Mouse (Mus musculus) limb, embryonic 14.5 days (tissue): ENCODE results near the gene Meltf. TPM values are rescaled to one million over a fixed set of nuclear protein-coding genes. Genes with fewer than 3 reads are reported as not detected.

Experiments used
- ATAC-seq: fragments of 200-750 bp; cut with Nextera tagmentation; 2 replicates; pipeline ENCODE4 v1.8.0; 2017; ENCODE audit warnings: low read depth, moderate number of reproducible peaks, moderate TSS enrichment; ENCODE audit not compliant: low FRiP score
- DNase-seq: peaks from one replicate; pipeline ENCODE4 v3.0.0-alpha.2; 2015; ENCODE audit warnings: low spot score
- H3K27ac ChIP-seq: fragments of 300-500 bp; sonication (generic); replicated peaks from 2 replicates; pipeline ENCODE4 v1.5.1; 2014; ENCODE audit warnings: low read depth, mild to moderate bottlenecking, low read length, moderate library complexity, mixed read lengths
- H3K27me3 ChIP-seq: fragments of 300-500 bp; sonication (generic); 2 replicates; pipeline ENCODE4 v1.6.1; 2014; ENCODE audit warnings: low read length, mixed read lengths; ENCODE audit not compliant: control insufficient read depth, insufficient read depth
- H3K36me3 ChIP-seq: fragments of 300-500 bp; sonication (generic); 2 replicates; pipeline ENCODE4 v1.6.1; 2014; ENCODE audit warnings: mild to moderate bottlenecking, low read length, moderate library complexity, mixed read lengths; ENCODE audit not compliant: control insufficient read depth, insufficient read depth
- H3K4me1 ChIP-seq: fragments of 300-500 bp; sonication (generic); 2 replicates; pipeline ENCODE4 v1.6.1; 2014; ENCODE audit warnings: antibody characterized with exemption, low read length, mixed read lengths; ENCODE audit not compliant: control insufficient read depth, insufficient read depth
- H3K4me2 ChIP-seq: fragments of 300-500 bp; sonication (generic); replicated peaks from 2 replicates; pipeline ENCODE4 v1.6.1; 2014; ENCODE audit warnings: low read depth, mild to moderate bottlenecking, low read length, moderate library complexity; ENCODE audit not compliant: severe bottlenecking
- H3K4me3 ChIP-seq: fragments of 300-500 bp; sonication (generic); replicated peaks from 2 replicates; pipeline ENCODE4 v1.5.1; 2014; ENCODE audit warnings: low read length
- H3K9ac ChIP-seq: fragments of 300-500 bp; sonication (generic); 2 replicates; pipeline ENCODE4 v1.6.1; 2014; ENCODE audit warnings: mild to moderate bottlenecking, low read depth, low read length, moderate library complexity; ENCODE audit not compliant: severe bottlenecking
- H3K9me3 ChIP-seq: fragments of 300-500 bp; sonication (generic); 2 replicates; pipeline ENCODE4 v1.6.1; 2016; ENCODE audit warnings: low read length; ENCODE audit not compliant: control insufficient read depth
- POLR2A ChIP-seq: fragments of 200-500 bp; IDR thresholded peaks from 2 replicates; pipeline ENCODE4 v1.8.0; 2012; ENCODE audit warnings: inconsistent platforms, mild to moderate bottlenecking, moderate library complexity, borderline replicate concordance; ENCODE audit not compliant: insufficient read depth, insufficient read length; ENCODE audit errors: extremely low read depth
- WGBS: fragments of 180-500 bp; shearing (Covaris S2); extraction: QIAGEN DNeasy Blood & Tissue Kit; methylation state at CpG from one replicate; pipeline ENCODE4 v1.1.7; 2014; 5-methylcytosine and 5-hydroxymethylcytosine counted together
- polyA plus RNA-seq, 2 experiments: library from polyadenylated mRNA; depleted of rRNA in 1 of 2; stranded (reverse) in 1 of 2; unstranded in 1 of 2; fragments of >200 nt; fragmentation: Nextera tagmentation in 1 of 2; extraction: Ambion mirVana in 1 of 2; gene quantifications; 2 replicates each; pipeline versions ENCODE4 v1.2.1 to v1.2.3; 2012 to 2014

Gene Meltf
- polyA plus RNA-seq, 2 experiments = 3.1 to 9.6 TPM

- DNase-seq (no peak), ATAC-seq (no peak)
- H3K36me3 ChIP-seq = peaks cover 37% of the 10 kb centered on the region
- 97% methylated on average over 3 of the region's 3 CpGs for WGBS
- no peak for TF ChIP-seq POLR2A
- no peaks in the 10 kb centered on the region for H3K9me3 ChIP-seq
- no peak overlapping the region for H3K4me3 ChIP-seq
- H3K9ac ChIP-seq = no peak overlapping the region
- H3K27ac ChIP-seq = no peak overlapping the region
- H3K4me2 ChIP-seq = no peak overlapping the region
- H3K27me3 ChIP-seq = no peaks in the 10 kb centered on the region
- H3K4me1 ChIP-seq = no peaks in the 10 kb centered on the region
These were observed 41.2 kb upstream of the Meltf start for GRCm38 (mm10) chr16:31837362-31837761.

- H3K27ac ChIP-seq = no peak overlapping the region
- WGBS = 82% methylated on average over 3 of the region's 3 CpGs
- H3K4me3 ChIP-seq = no peak overlapping the region
- DNase-seq = no peak
- peaks cover 29% of the 10 kb centered on the region for H3K36me3 ChIP-seq
- no peaks in the 10 kb centered on the region for H3K27me3 ChIP-seq
- ATAC-seq = no peak
- H3K9ac ChIP-seq = no peak overlapping the region
- H3K4me2 ChIP-seq = no peak overlapping the region
- no peaks in the 10 kb centered on the region for H3K4me1 ChIP-seq
- H3K9me3 ChIP-seq = no peaks in the 10 kb centered on the region
- no peak for TF ChIP-seq POLR2A
These were observed 34.4 kb upstream of the Meltf start for GRCm38 (mm10) chr16:31844246-31844645.

- Histone ChIP-seq H3K9ac (no peak overlapping the region), H3K27ac (no peak overlapping the region), H3K27me3 (no peaks in the 10 kb centered on the region), H3K4me3 (no peak overlapping the region), H3K4me1 (no peaks in the 10 kb centered on the region), H3K9me3 (no peaks in the 10 kb centered on the region), H3K36me3 (peaks cover 28% of the 10 kb centered on the region), H3K4me2 (no peak overlapping the region)
- ATAC-seq (no peak), DNase-seq (no peak)
- TF ChIP-seq POLR2A = no peak
- 81% methylated on average over 10 of the region's 10 CpGs for WGBS
These were observed 31.8 kb upstream of the Meltf start for GRCm38 (mm10) chr16:31846763-31847162.

- 91% methylated on average over 5 of the region's 5 CpGs for WGBS
- TF ChIP-seq POLR2A = no peak
- peaks cover 89% of the 10 kb centered on the region for H3K36me3 ChIP-seq
- ATAC-seq (no peak), DNase-seq (no peak)
- H3K27me3 ChIP-seq = no peaks in the 10 kb centered on the region
- no peaks in the 10 kb centered on the region for H3K4me1 ChIP-seq
- peaks cover 6% of the 10 kb centered on the region; the same call in 1 of the 2 replicates for H3K9me3 ChIP-seq
- H3K9ac ChIP-seq = no peak overlapping the region
- H3K4me3 ChIP-seq = no peak overlapping the region
- H3K27ac ChIP-seq = no peak overlapping the region
- no peak overlapping the region for H3K4me2 ChIP-seq
These were observed 14.7 kb upstream of the Meltf start for GRCm38 (mm10) chr16:31863920-31864319.

GRCm38 (mm10) chr16:31865242-31865641, 13.4 kb upstream of the Meltf start:
- Histone ChIP-seq H3K36me3 (peaks cover 83% of the 10 kb centered on the region), H3K27me3 (no peaks in the 10 kb centered on the region), H3K4me3 (no peak overlapping the region), H3K4me1 (no peaks in the 10 kb centered on the region), H3K27ac (no peak overlapping the region), H3K9me3 (peaks cover 6% of the 10 kb centered on the region; the same call in 1 of the 2 replicates), H3K4me2 (no peak overlapping the region), H3K9ac (no peak overlapping the region)
- 79% methylated on average over 3 of the region's 3 CpGs for WGBS
- no peak for TF ChIP-seq POLR2A
- ATAC-seq (no peak), DNase-seq (no peak)

- TF ChIP-seq POLR2A = no peak
- Histone ChIP-seq H3K4me2 (no peak overlapping the region), H3K9me3 (no peaks in the 10 kb centered on the region), H3K36me3 (peaks cover 84% of the 10 kb centered on the region), H3K27me3 (no peaks in the 10 kb centered on the region), H3K9ac (no peak overlapping the region), H3K4me3 (no peak overlapping the region), H3K27ac (no peak overlapping the region), H3K4me1 (no peaks in the 10 kb centered on the region)
- ATAC-seq (no peak), DNase-seq (no peak)
- 90% methylated on average over 3 of the region's 3 CpGs for WGBS
These were observed 11.7 kb upstream of the Meltf start for GRCm38 (mm10) chr16:31866911-31867310.
